Mouse (Mus musculus): ENCODE measurements around the gene Rtca. TPM values are rescaled to one million over a fixed set of nuclear protein-coding genes. Genes with fewer than 3 reads are reported as not detected.

Gene Rtca
- total RNA-seq, 2 experiments from 2014 or later: 54.2 to 55.8 TPM

DNA sequence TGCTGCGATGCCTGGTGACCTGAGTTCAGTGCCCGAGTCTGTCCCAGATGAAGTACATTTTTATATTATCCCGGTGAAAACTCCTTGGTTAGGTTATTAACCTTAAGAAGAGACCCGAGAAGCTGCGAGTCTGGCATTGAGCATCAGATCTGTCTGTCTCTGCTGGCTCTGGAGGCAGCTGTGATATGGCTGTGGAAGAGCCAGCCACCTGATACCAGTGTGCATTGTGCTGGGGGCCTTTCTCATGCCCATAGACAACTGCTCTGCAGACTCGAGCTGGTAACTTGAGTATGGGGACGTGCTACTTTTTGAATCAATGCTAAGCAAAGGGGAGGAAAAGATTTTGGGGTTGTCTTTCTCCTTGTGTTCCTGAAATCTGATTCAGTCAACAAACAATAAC lies 30.7 kb downstream of the Rtca start:
- DNase-seq (ENCODE audit: extremely low spot score in 1 of 2, low spot score in 1 of 2): no peak

DNA sequence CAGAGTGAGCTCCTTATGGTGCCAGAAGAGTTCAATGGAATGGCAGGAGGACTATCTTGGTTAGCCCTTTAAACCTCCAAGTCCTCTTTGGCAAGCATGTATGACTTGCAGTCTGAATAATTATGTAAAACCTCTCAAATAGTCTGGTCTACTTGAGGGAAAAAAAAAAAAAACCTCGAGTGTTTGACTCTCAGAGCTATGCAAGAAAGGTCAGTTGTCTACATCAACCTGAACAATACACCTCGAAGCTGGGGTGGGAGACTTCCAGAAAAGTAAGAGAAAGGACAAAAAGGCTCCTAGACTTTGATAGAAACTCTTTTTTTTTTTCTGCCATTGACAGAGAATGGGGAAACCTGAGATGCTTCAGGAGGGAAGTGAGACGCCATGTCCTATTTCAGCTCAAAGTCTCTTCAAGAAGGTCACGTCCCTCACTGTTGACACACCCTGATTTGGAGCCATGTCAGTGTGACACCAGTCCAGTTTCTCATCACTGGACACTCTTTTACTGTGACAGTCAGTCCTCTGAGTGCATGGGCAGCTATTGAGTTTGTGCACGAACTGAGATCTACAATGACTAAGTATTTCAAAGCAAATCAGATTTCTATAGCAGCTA lies 31.2 kb downstream of the Rtca start:
- no peak for DNase-seq (ENCODE audit: extremely low spot score in 1 of 2, low spot score in 1 of 2)

DNA sequence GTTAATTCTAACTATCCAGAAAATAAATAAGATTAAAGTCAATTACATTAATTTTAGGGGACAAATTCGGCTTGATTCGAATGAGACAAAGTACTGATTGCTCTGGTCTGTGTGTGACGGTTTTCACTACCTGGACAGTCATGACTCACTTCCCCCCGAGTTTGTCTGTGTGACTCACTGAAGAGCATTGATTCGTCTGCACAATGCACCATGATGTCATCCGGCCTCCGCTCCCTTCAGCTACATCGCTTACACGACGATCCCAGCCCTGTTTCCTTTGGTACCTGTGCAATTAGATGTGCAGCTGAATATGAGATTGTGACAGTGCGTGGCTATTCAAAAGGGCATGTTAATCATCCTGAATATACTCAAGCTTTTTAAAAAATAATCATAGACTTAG lies 33.4 kb downstream of the Rtca start:
- DNase-seq (ENCODE audit: extremely low spot score in 1 of 2, low spot score in 1 of 2): no peak

DNA sequence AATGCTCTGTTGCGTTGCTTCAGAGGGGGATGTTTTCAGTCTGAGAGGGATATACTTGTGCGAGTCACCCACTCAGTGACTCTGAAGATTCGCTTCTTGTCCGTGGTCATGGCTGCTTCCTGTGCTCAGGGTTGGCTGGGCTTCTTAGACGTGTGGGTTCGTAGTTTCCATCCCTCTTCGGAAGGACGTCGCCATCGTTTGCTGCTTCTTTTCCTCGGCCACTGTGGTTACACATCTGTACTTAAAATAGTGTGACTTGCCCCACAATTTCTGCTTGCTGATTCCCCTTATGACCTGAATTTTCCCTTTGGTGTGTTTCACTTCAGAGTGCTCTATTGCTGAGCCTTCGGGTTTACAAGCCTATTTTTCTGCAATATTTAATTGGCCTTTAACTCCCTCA lies 42.3 kb downstream of the Rtca start:
- DNase-seq (ENCODE audit: extremely low spot score in 1 of 2, low spot score in 1 of 2): no peak

DNA sequence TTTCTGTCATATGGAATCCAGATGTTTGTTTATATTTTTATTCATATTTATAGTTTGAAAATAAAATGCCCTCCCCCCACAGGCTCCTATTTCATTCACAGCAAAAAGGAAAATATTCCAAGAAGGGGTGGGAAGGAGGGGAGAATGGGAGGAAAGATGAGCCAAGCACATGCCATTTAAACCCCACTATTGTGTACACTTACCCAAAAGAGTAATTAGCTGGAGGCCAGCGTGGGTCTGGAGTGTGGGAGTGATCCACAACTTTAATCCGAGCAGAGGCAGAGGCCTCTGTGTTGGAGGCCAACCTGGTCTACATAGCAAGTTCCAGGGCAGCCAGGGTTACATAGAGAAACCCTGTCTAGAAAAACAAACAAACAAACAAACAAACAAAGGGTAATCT lies 43.7 kb downstream of the Rtca start:
- DNase-seq (ENCODE audit: extremely low spot score in 1 of 2, low spot score in 1 of 2): no peak

DNA sequence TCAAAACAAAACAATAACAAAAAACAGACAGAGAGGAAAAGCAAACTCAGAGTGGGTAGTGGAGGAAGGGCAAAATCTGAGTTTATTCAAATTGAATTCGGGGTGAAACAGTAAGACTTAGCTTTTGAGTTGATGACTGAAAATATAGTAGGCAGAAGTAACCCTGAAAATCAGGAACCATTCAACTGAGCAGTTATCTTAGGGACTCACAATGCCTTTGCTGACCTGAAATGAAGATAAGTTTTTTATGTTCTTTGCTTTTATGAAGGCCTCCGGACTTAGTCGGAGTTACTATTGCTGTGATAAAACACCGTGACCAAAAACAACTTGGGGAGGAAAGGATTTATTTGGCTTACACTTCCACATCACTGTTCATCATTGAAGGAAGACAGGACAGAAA lies 47.0 kb downstream of the Rtca start:
- no peak for DNase-seq (ENCODE audit: extremely low spot score in 1 of 2, low spot score in 1 of 2)

DNA sequence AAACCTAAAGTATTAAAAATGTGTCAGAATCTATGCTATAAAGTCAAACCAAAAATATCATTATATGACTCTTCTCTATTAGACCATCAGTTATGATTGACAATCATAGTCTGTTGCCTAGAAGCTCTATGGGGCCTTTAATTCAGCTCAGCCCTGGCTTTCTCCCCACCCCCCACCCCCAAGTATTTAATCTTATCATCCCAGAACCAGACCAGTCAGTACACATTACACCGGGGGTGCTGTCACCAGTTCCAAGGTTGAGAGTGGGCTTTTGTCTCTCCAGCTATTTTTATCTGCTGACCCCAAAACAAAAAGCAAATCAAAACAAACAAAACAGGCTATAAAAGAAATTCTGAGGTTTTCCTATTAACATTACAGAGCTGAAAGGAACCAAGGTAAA lies 53.5 kb downstream of the Rtca start:
- no peak for DNase-seq (ENCODE audit: extremely low spot score in 1 of 2, low spot score in 1 of 2)

DNA sequence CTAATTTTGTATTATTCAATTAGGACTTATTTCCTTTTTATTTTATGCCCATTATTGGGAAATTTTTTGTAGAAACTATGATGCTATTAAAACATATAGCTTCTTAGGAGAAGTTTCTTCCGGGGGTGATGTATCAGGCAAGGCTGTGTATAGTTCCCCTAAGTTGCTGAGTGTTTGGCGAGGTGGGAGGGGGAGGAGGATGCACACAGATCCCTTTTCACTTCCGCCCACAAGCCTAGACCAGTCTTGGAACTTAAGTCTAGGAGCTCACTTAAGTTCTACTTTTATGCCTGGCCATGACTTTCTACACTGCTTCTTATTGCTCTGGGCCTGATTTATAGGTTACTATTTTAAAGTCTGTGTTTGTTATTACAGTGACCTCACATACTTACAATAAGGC lies 57.3 kb downstream of the Rtca start:
- DNase-seq (ENCODE audit: extremely low spot score in 1 of 2, low spot score in 1 of 2): no peak

DNA sequence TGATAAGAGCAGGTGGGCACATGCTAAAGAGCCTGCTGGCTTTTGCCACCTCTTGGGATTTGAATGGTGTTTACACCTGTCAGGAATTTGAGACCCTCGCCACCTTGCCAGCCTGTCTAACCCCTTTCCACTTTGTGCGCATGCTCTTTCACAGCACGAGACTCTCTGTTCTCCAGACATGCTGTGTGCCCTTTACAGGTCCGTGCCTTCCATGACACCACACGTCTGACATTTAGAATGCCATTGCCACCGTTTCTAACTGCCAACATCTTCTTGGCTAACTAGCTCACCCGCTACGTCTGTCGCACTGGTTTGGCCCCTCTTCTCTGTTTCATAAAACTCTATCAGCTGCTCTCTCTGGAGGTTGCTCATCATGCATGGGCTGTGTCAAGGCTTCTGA lies 63.7 kb downstream of the Rtca start:
- DNase-seq (ENCODE audit: extremely low spot score in 1 of 2, low spot score in 1 of 2): no peak

DNA sequence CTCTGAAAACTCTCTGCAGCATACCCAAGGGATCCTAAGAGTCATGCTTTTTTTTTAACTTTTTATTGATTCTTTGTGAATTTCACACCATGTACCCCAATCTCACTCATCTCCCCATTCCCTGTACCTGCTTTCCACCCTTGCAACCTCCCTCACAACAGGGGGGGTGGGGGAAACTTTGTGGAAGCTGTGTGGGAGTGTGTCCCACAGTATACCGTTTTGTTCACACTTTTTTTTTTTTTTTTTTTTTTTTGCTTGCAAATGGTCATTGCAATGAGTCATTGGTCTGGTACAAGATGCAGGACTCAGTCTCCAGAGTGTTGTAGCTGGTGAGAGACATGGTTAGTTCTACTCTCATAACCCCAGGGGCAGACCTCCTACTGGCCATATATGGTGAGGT lies 65.2 kb downstream of the Rtca start:
- no peak for DNase-seq (ENCODE audit: extremely low spot score in 1 of 2, low spot score in 1 of 2)

DNA sequence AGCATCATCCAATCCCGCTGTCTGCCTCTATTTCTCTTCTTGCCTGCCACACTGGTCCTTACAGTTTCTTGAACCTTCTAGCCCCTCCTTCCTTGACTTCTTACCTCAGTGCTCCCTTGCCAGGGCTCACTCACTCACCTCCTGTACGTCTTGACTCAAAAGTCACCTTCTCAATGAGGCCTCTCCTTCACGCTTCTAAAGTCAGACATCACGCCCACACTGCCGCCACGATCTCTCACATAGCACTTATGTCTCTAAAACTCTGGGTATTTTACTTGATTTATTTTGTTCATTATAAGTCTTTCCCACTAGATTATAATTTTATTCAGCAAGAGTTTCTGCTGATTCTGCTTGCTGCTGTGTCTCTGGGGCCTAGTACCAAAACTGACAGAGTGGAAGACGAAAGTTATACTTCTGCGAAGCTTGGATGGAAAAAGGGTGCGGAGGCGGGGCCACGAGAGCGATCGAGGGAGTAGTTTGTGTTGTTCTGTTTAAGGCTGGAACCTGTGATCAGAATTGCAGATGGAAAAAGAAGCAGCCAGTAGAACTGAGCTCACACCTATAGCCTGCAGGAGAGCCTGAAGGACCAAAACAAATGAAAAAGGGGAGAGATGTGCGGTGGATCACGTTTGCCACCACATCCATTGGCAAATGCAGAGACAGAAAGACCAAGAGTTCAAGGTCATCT lies 66.3 kb downstream of the Rtca start:
- DNase-seq (ENCODE audit: extremely low spot score in 1 of 2, low spot score in 1 of 2): no peak

DNA sequence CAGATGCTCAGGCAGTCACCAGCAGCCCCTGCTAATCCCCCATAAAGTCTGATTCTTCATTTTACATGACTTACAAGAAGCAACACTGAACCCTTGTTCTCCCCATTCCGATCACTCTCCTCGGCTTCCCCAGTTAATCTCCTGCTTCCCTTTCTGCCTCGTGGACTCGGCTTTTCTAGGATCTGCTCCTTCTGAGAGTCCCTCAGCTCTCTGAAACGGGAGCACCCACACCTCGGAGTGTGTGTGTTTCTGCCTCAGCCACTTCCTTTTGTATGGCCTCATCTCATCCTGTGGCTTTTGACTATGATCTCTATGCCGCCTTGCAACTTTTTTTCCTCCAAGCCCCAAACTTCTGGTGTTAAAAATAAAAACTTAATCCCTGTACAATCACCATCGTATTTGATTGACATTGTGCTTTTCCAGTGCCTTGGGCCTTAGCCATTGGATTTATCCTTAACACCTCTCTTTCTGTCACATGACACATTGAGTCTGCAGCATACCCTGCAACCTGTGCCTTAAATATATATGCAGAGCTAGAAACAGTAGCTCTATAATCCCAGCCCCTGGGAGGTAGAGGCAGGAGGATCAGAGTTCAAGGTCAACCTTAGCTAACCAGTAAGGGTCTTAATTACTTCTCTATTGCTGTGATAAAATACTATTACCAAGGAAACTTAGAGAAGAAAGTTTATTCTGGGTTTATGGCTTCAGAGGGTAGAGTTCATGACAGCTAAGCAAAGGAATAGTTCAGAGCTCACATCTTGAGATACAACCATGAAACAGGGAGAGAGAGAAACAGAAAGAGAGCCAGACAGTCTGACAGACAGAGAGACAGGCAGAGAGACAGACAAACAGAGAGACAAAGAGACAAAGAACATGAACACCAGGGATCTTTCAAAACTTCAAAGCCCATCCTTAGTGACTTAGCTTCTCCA lies 67.7 kb downstream of the Rtca start:
- DNase-seq (ENCODE audit: extremely low spot score in 1 of 2, low spot score in 1 of 2): no peak

Other genes starting within 250 kb of the Rtca start
- 1 to 10 TPM; 4.3 to 4.5 TPM for gene Cdc14a, start 84.2 kb downstream of the Rtca start, total RNA-seq (2021)
- gene Dbt, start 4.9 kb upstream of the Rtca start, total RNA-seq (2021): 10 to 100 TPM; 20.7 to 23.4 TPM
- under 1 TPM in 1 of 2 experiments, not detected in 1; 0.12 TPM for gene Lrrc39, start 54.8 kb upstream of the Rtca start, total RNA-seq (2021)
- gene Sass6, start 86.8 kb upstream of the Rtca start, total RNA-seq (2021): 10 to 100 TPM in 1 of 2 experiments, 1 to 10 TPM in 1; 7.9 to 10.5 TPM
- gene Trmt13, start 106.4 kb upstream of the Rtca start, total RNA-seq (2021): 10 to 100 TPM; 13.8 to 17.8 TPM
- 10 to 100 TPM; 59.0 to 62.6 TPM for gene Mfsd14a, start 154.5 kb upstream of the Rtca start, total RNA-seq (2021)
- gene Gm43191, start 173.1 kb upstream of the Rtca start, total RNA-seq (2021): not detected
- 10 to 100 TPM; 14.6 to 16.5 TPM for gene Slc35a3, start 204.6 kb upstream of the Rtca start, total RNA-seq (2021)

Data from layer of hippocampus, postnatal 25 days (tissue).